Mouse (Mus musculus) left cerebral cortex, adult 11 months (tissue): ENCODE data around the gene Strbp.
"Not testable (repeated sequence)": the region's sequence is repeated elsewhere in the genome, so short reads cannot be mapped to it uniquely, and the experiment has no call there.

ENCODE experiments used
- DNase-seq: peaks from one replicate; pipeline ENCODE4 v3.0.0; 2022; ENCODE audit warnings: low spot score

Gene Strbp

GRCm38 (mm10) chr2:37519286-37519640, 184.4 kb downstream of the Strbp start:
- no peak for DNase-seq

GRCm38 (mm10) chr2:37518561-37519285, 184.9 kb downstream of the Strbp start:
- DNase-seq = no peak

GRCm38 (mm10) chr2:37516922-37517462, 186.7 kb downstream of the Strbp start:
- DNase-seq = no peak

GRCm38 (mm10) chr2:37516030-37516710, 187.5 kb downstream of the Strbp start, which contains the start of gene Gpr21:
Gene Gpr21, plus strand, starts transcription at chr2:37516332.
- no peak for DNase-seq

- DNase-seq = no peak
Measured at GRCm38 (mm10) chr2:37511134-37511901, 192.3 kb downstream of the Strbp start.

GRCm38 (mm10) chr2:37505856-37506255, 197.8 kb downstream of the Strbp start:
- DNase-seq = not testable (repeated sequence)

GRCm38 (mm10) chr2:37497321-37497720, 206.3 kb downstream of the Strbp start:
- DNase-seq = no peak

- no peak for DNase-seq
Measured at GRCm38 (mm10) chr2:37488956-37489355, 214.7 kb downstream of the Strbp start.

GRCm38 (mm10) chr2:37486408-37486807, 217.3 kb downstream of the Strbp start:
- DNase-seq = no peak

- peak; percentile 9 for DNase-seq
Measured at GRCm38 (mm10) chr2:37485370-37485769, 218.3 kb downstream of the Strbp start.

GRCm38 (mm10) chr2:37484165-37484564, 219.5 kb downstream of the Strbp start:
- DNase-seq = no peak

GRCm38 (mm10) chr2:37480039-37480438, 223.6 kb downstream of the Strbp start:
- DNase-seq = no peak

- no peak for DNase-seq
Measured at GRCm38 (mm10) chr2:37479559-37479958, 224.1 kb downstream of the Strbp start.

- no peak for DNase-seq
Measured at GRCm38 (mm10) chr2:37466266-37466665, 237.4 kb downstream of the Strbp start.

GRCm38 (mm10) chr2:37460707-37461106, 243.0 kb downstream of the Strbp start:
- no peak for DNase-seq

- DNase-seq = no peak
Measured at GRCm38 (mm10) chr2:37452376-37452760, 251.3 kb downstream of the Strbp start.

- peak; percentile 84 for DNase-seq
Measured at GRCm38 (mm10) chr2:37451667-37452375, 251.8 kb downstream of the Strbp start.

GRCm38 (mm10) chr2:37442611-37443591, 260.8 kb downstream of the Strbp start, which contains the start of the genes Zbtb26, Zbtb6 and Rabgap1:
Gene Zbtb26, minus strand, starts transcription at chr2:37443135.
Gene Zbtb6, minus strand, starts transcription at chr2:37443171.
Gene Rabgap1, plus strand, starts transcription at chr2:37443279.
- DNase-seq = peak; percentile 87
